Mouse (Mus musculus) G1E (cell line): ENCODE results near the gene Tmem30c.

Source experiments
- CTCF ChIP-seq: IDR thresholded peaks from 2 replicates; pipeline ENCODE4 v1.5.1; 2012; ENCODE audit warnings: low read depth, low read length, inconsistent platforms, mixed read lengths
- GATA1 ChIP-seq: IDR thresholded peaks from 2 replicates; pipeline ENCODE4 v1.6.1; 2012; ENCODE audit warnings: borderline replicate concordance, low read length, inconsistent platforms, mixed read lengths
- POLR2AphosphoS5 ChIP-seq: IDR thresholded peaks from 2 replicates; pipeline ENCODE4 v1.6.1; 2012; ENCODE audit warnings: low read depth, low read length, inconsistent platforms; ENCODE audit not compliant: insufficient replicate concordance
- TAL1 ChIP-seq: conservative IDR thresholded peaks from 2 replicates; pipeline ENCODE4 v1.6.1; 2012; ENCODE audit warnings: low read depth, low read length, inconsistent platforms, mixed read lengths

DNA sequence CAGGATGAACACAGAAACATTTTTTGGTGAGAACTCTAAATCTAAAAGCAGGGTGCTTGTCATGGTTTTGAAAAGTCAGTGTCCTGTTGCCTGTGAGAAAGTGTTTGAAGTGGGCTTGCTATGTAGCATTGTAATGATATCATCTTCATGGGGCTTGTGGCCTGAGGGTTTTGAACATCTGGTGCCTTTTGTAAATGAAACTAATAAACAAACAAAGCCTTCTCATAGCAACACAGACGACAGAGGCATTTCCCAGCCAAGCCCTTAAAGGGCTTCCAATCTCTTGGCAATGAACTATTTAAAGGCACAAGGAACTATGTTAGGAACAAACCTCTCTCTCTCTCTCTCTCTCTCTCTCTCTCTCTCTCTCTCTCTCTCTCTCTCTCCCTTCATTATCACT, 25.6 kb downstream of the Tmem30c start:
- no peak for TF ChIP-seq CTCF
- TF ChIP-seq TAL1: no peak
- TF ChIP-seq POLR2AphosphoS5: no peak
- TF ChIP-seq GATA1: no peak
